ENCODE assay signal across 11 mouse cellular contexts in the genomic region with DNA sequence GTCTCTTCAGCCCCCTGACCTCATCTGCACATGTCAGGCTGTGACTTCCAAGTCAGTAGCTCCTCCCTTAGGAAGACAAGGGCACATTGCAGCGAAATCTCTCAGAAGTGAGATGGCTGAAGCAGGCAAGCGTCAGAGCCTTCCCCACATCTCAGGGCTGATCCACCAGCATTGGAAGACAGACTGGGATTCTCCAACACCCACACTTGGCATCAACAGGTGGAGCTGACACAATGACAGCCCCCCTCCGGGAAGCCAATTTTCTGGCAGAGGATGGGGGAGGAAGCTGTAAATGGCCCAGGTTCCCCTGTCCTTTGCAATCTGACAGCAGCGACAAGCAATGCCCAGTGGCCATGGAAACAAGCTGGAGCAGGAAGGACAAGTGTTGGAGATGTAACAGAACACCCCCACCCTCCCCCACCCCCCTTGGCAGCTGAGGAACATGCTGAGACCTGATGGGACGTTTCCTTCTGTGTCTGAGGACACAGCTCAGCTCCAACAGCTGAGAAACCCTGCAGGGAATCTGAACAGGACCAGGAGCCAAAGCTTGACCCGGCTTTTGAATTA. TPM values are rescaled to one million over a fixed set of nuclear protein-coding genes. Genes with fewer than 3 reads are reported as not detected.
A peak's percentile ranks its signal among the peaks of the same experiment; 100 is the strongest.
DNase-seq lines count a peak whose midpoint lies in the region; ATAC-seq and TF ChIP-seq lines count a peak whose summit lies in the region.
"Had no signal": no experiment of that assay in that cellular context is flagged by ENCODE, and none has a peak within 500 bp of the region (broad histone marks: within the 10 kb centered on the region; RNA-seq: fewer than 3 reads in every experiment).

No protein-coding gene starts in this region.

- no peaks in the 10 kb centered on the region for H3K36me3 ChIP-seq in kidney, postnatal 0 days (ENCODE audit: insufficient read depth, low read length)
- no peaks in the 10 kb centered on the region for H3K36me3 ChIP-seq in limb, embryonic 15.5 days
- H3K36me3 ChIP-seq: hindbrain, embryonic 15.5 days had no signal

- WGBS in cerebellum, adult 2 months, result 12% methylated on average over 6 of the region's 6 CpGs
- 22% methylated on average over 6 of the region's 6 CpGs for WGBS in kidney, postnatal 0 days
- WGBS in limb, embryonic 15.5 days, result 20% methylated on average over 6 of the region's 6 CpGs

- TF ChIP-seq POLR2A in cerebellum, adult 2 months (IDR thresholded peaks at IDR 0.05; ENCODE audit: borderline replicate concordance, insufficient read depth, low read length), result no peak

- H3K27me3 ChIP-seq in cerebellum, adult 2 months (ENCODE audit: control insufficient read depth, insufficient read depth, low read length), result no peaks in the 10 kb centered on the region
- H3K27me3 ChIP-seq in kidney, postnatal 0 days (ENCODE audit: insufficient read depth, low read length), result no peaks in the 10 kb centered on the region
- H3K27me3 ChIP-seq in limb, embryonic 15.5 days, result no peaks in the 10 kb centered on the region
- H3K27me3 ChIP-seq: hindbrain, embryonic 15.5 days had no signal

- H3K9me3 ChIP-seq in kidney, postnatal 0 days (replicated peaks; ENCODE audit: low read length), result no peaks in the 10 kb centered on the region
- no peaks in the 10 kb centered on the region for H3K9me3 ChIP-seq in limb, embryonic 15.5 days
- H3K9me3 ChIP-seq: hindbrain, embryonic 15.5 days had no signal

- no peak overlapping the region for H3K9ac ChIP-seq in kidney, postnatal 0 days (ENCODE audit: low read depth, low read length)
- H3K9ac ChIP-seq in limb, embryonic 15.5 days, result no peak overlapping the region
- H3K9ac ChIP-seq: hindbrain, embryonic 15.5 days had no signal

- H3K27ac ChIP-seq in cerebellum, adult 2 months (ENCODE audit: insufficient read depth, low read length), result no peak overlapping the region
- no peak overlapping the region for H3K27ac ChIP-seq in kidney, postnatal 0 days
- H3K27ac ChIP-seq in limb, embryonic 15.5 days, result peak overlapping the region; percentile 29; the same call in 1 of the 2 replicates
- H3K27ac ChIP-seq: hindbrain, embryonic 15.5 days had no signal

- peak; percentile 19 to 25 for DNase-seq in cerebellum, adult 2 months
- DNase-seq in cerebellum, adult 18-20 months, result no peak
- peak; percentile 41 for DNase-seq in kidney, postnatal 0 days (ENCODE audit: low spot score)
- no peak for DNase-seq in kidney, postnatal 25 days
- no peak for DNase-seq in testis, postnatal 14 days (ENCODE audit: low spot score)
- no peak for DNase-seq in spleen, postnatal 10 days (ENCODE audit: low spot score in 2 of 2)
- DNase-seq: adrenal gland, postnatal 36 days had no signal

- ATAC-seq in kidney, postnatal 0 days (replicated peaks; ENCODE audit: low FRiP score, low read depth), result no peak
- ATAC-seq in frontal cortex, adult (ENCODE audit: low TSS enrichment), result peak; percentile 35
- ATAC-seq in limb, embryonic 15.5 days (ENCODE audit: insufficient number of reproducible peaks, low FRiP score, low TSS enrichment, low read depth), result peak; percentile 40; the same call in 1 of the 2 replicates

- no peak overlapping the region for H3K4me3 ChIP-seq in cerebellum, adult 2 months (replicated peaks; ENCODE audit: insufficient read depth, low read depth, low read length)
- no peak overlapping the region for H3K4me3 ChIP-seq in kidney, postnatal 0 days (replicated peaks; ENCODE audit: low read depth, low read length)
- no peak overlapping the region for H3K4me3 ChIP-seq in limb, embryonic 15.5 days
- H3K4me3 ChIP-seq: hindbrain, embryonic 15.5 days; myocyte had no signal

- no peak for TF ChIP-seq CTCF in cerebellum, adult 2 months (IDR thresholded peaks at IDR 0.05; ENCODE audit: borderline replicate concordance, insufficient read depth, low read depth, low read length)
- TF ChIP-seq CTCF in kidney, postnatal 0 days (IDR thresholded peaks at IDR 0.05; ENCODE audit: low read depth), result no peak

- H3K4me1 ChIP-seq in cerebellum, adult 2 months (ENCODE audit: control insufficient read depth, insufficient read depth, low read length), result peaks cover 11% of the 10 kb centered on the region
- H3K4me1 ChIP-seq in kidney, postnatal 0 days (replicated peaks; ENCODE audit: insufficient read depth, low read length), result no peaks in the 10 kb centered on the region
- peaks cover 24% of the 10 kb centered on the region for H3K4me1 ChIP-seq in limb, embryonic 15.5 days

- no peak overlapping the region for H3K4me2 ChIP-seq in kidney, postnatal 0 days (ENCODE audit: low read length)
- H3K4me2 ChIP-seq in limb, embryonic 15.5 days, result no peak overlapping the region
- H3K4me2 ChIP-seq: hindbrain, embryonic 15.5 days had no signal

RNA-seq across cellular contexts. Expression of a gene that starts 41.0 kb away (rescaled TPM):
- 0.38 and 0.63 TPM in 2 replicates for polyA plus RNA-seq in cerebellum, adult 2 months (2012; rRNA removed)
- polyA plus RNA-seq in kidney, postnatal 0 days (2015; fragmentation: Nextera tagmentation; extraction: Ambion mirVana), result 0.28 TPM in 1 of 2 replicates, not detected in the other
- 0.24 and 0.48 TPM in 2 replicates for polyA plus RNA-seq in limb, embryonic 15.5 days (2015; fragmentation: Nextera tagmentation; extraction: Ambion mirVana)
- polyA plus RNA-seq: myocyte had no signal

RNA-seq across cellular contexts. Expression of a gene that starts 41.6 kb away (rescaled TPM):
- polyA plus RNA-seq in cerebellum, adult 2 months (2012; rRNA removed), result 5.2 and 9.3 TPM in 2 replicates
- 0.13 and 0.17 TPM in 2 replicates for polyA plus RNA-seq in kidney, postnatal 0 days (2015; fragmentation: Nextera tagmentation; extraction: Ambion mirVana)
- polyA plus RNA-seq in limb, embryonic 15.5 days (2015; fragmentation: Nextera tagmentation; extraction: Ambion mirVana), result 0.47 and 0.60 TPM in 2 replicates

Comparison
In these comparisons a context has a peak if more than half of its experiments do, and no peak if none do; other contexts are left out.
1. DNase-seq: peak in cerebellum, adult 2 months (2 of 2) and kidney, postnatal 0 days (single experiment); none in cerebellum, adult 18-20 months (0 of 2), kidney, postnatal 25 days (0 of 2), testis, postnatal 14 days (single experiment) and spleen, postnatal 10 days (0 of 2).